Mouse (Mus musculus): Measurements from ENCODE around the gene Cd59a. TPM values are rescaled to one million over a fixed set of nuclear protein-coding genes. Genes with fewer than 3 reads are reported as not detected.
"Not testable (repeated sequence)": the region's sequence is repeated elsewhere in the genome, so short reads cannot be mapped to it uniquely, and the experiment has no call there.

Cd59a gene
- polyA plus RNA-seq, 1 experiment from 2014 or later = 21.3 TPM

- Histone ChIP-seq H3K9ac (replicated peaks; ENCODE audit: low read length) (no peak overlapping the region), H3K27ac (replicated peaks; ENCODE audit: low read depth, low read length) (no peak overlapping the region), H3K27me3 (ENCODE audit: control insufficient read depth, insufficient read depth, low read length) (no peaks in the 10 kb centered on the region), H3K9me3 (replicated peaks; ENCODE audit: control insufficient read depth, low read length) (no peaks in the 10 kb centered on the region), H3K4me1 (ENCODE audit: control insufficient read depth, insufficient read depth, low read length) (no peaks in the 10 kb centered on the region), H3K36me3 (replicated peaks; ENCODE audit: control insufficient read depth, insufficient read depth, low read depth, low read length) (no peaks in the 10 kb centered on the region), H3K4me3 (ENCODE audit: low read depth, low read length) (no peak overlapping the region), H3K4me2 (ENCODE audit: low read depth, low read length) (no peak overlapping the region)
- DNase-seq (ENCODE audit: low spot score) (no peak), ATAC-seq (replicated peaks; ENCODE audit: insufficient number of reproducible peaks, low FRiP score, low TSS enrichment, low read depth) (no peak)
- WGBS = 65% methylated on average over 2 of the region's 2 CpGs
Observed at GRCm38 (mm10) chr2:104109528-104109927, 13.9 kb downstream of the Cd59a start.

GRCm38 (mm10) chr2:104110031-104110430 lies 14.4 kb downstream of the Cd59a start:
- Histone ChIP-seq H3K9me3 (replicated peaks; ENCODE audit: control insufficient read depth, low read length) (no peaks in the 10 kb centered on the region), H3K9ac (replicated peaks; ENCODE audit: low read length) (no peak overlapping the region), H3K36me3 (replicated peaks; ENCODE audit: control insufficient read depth, insufficient read depth, low read depth, low read length) (no peaks in the 10 kb centered on the region), H3K4me2 (ENCODE audit: low read depth, low read length) (no peak overlapping the region), H3K27me3 (ENCODE audit: control insufficient read depth, insufficient read depth, low read length) (no peaks in the 10 kb centered on the region), H3K4me3 (ENCODE audit: low read depth, low read length) (no peak overlapping the region), H3K27ac (replicated peaks; ENCODE audit: low read depth, low read length) (no peak overlapping the region), H3K4me1 (ENCODE audit: control insufficient read depth, insufficient read depth, low read length) (no peaks in the 10 kb centered on the region)
- 89% methylated on average over 4 of the region's 4 CpGs for WGBS
- ATAC-seq (replicated peaks; ENCODE audit: insufficient number of reproducible peaks, low FRiP score, low TSS enrichment, low read depth) (no peak), DNase-seq (ENCODE audit: low spot score) (no peak)

- not testable (repeated sequence) for H3K4me2 ChIP-seq (ENCODE audit: low read depth, low read length); H3K36me3 ChIP-seq (replicated peaks; ENCODE audit: control insufficient read depth, insufficient read depth, low read depth, low read length); H3K9me3 ChIP-seq (replicated peaks; ENCODE audit: control insufficient read depth, low read length); H3K27ac ChIP-seq (replicated peaks; ENCODE audit: low read depth, low read length); ATAC-seq (replicated peaks; ENCODE audit: insufficient number of reproducible peaks, low FRiP score, low TSS enrichment, low read depth); H3K4me1 ChIP-seq (ENCODE audit: control insufficient read depth, insufficient read depth, low read length); DNase-seq (ENCODE audit: low spot score); H3K27me3 ChIP-seq (ENCODE audit: control insufficient read depth, insufficient read depth, low read length); H3K4me3 ChIP-seq (ENCODE audit: low read depth, low read length); H3K9ac ChIP-seq (replicated peaks; ENCODE audit: low read length)
- WGBS = no CpG with 5 or more reads among the region's 1 CpGs
Observed at GRCm38 (mm10) chr2:104111170-104111797, 15.7 kb downstream of the Cd59a start.

- not testable (repeated sequence) for H3K27ac ChIP-seq (replicated peaks; ENCODE audit: low read depth, low read length); H3K27me3 ChIP-seq (ENCODE audit: control insufficient read depth, insufficient read depth, low read length); DNase-seq (ENCODE audit: low spot score); H3K9ac ChIP-seq (replicated peaks; ENCODE audit: low read length); H3K36me3 ChIP-seq (replicated peaks; ENCODE audit: control insufficient read depth, insufficient read depth, low read depth, low read length); H3K4me2 ChIP-seq (ENCODE audit: low read depth, low read length); H3K4me1 ChIP-seq (ENCODE audit: control insufficient read depth, insufficient read depth, low read length); ATAC-seq (replicated peaks; ENCODE audit: insufficient number of reproducible peaks, low FRiP score, low TSS enrichment, low read depth); H3K9me3 ChIP-seq (replicated peaks; ENCODE audit: control insufficient read depth, low read length); H3K4me3 ChIP-seq (ENCODE audit: low read depth, low read length)
Observed at GRCm38 (mm10) chr2:104113563-104113962, 18.0 kb downstream of the Cd59a start.

GRCm38 (mm10) chr2:104114898-104115297 lies 19.3 kb downstream of the Cd59a start:
- ATAC-seq (replicated peaks; ENCODE audit: insufficient number of reproducible peaks, low FRiP score, low TSS enrichment, low read depth) = no peak
- 84% methylated on average over 3 of the region's 3 CpGs for WGBS
- Histone ChIP-seq H3K9me3 (replicated peaks; ENCODE audit: control insufficient read depth, low read length) (no peaks in the 10 kb centered on the region), H3K27me3 (ENCODE audit: control insufficient read depth, insufficient read depth, low read length) (no peaks in the 10 kb centered on the region), H3K4me2 (ENCODE audit: low read depth, low read length) (no peak overlapping the region), H3K4me1 (ENCODE audit: control insufficient read depth, insufficient read depth, low read length) (no peaks in the 10 kb centered on the region), H3K4me3 (ENCODE audit: low read depth, low read length) (no peak overlapping the region), H3K9ac (replicated peaks; ENCODE audit: low read length) (no peak overlapping the region), H3K27ac (replicated peaks; ENCODE audit: low read depth, low read length) (no peak overlapping the region), H3K36me3 (replicated peaks; ENCODE audit: control insufficient read depth, insufficient read depth, low read depth, low read length) (no peaks in the 10 kb centered on the region)
- no peak for DNase-seq (ENCODE audit: low spot score)

- H3K4me2 ChIP-seq (ENCODE audit: low read depth, low read length); H3K36me3 ChIP-seq (replicated peaks; ENCODE audit: control insufficient read depth, insufficient read depth, low read depth, low read length); H3K4me1 ChIP-seq (ENCODE audit: control insufficient read depth, insufficient read depth, low read length); ATAC-seq (replicated peaks; ENCODE audit: insufficient number of reproducible peaks, low FRiP score, low TSS enrichment, low read depth); H3K4me3 ChIP-seq (ENCODE audit: low read depth, low read length); H3K9ac ChIP-seq (replicated peaks; ENCODE audit: low read length); H3K27ac ChIP-seq (replicated peaks; ENCODE audit: low read depth, low read length); H3K27me3 ChIP-seq (ENCODE audit: control insufficient read depth, insufficient read depth, low read length); DNase-seq (ENCODE audit: low spot score); H3K9me3 ChIP-seq (replicated peaks; ENCODE audit: control insufficient read depth, low read length): not testable (repeated sequence)
Observed at GRCm38 (mm10) chr2:104117173-104117572, 21.6 kb downstream of the Cd59a start.

GRCm38 (mm10) chr2:104119097-104119496 lies 23.5 kb downstream of the Cd59a start:
- Histone ChIP-seq H3K27ac (replicated peaks; ENCODE audit: low read depth, low read length) (no peak overlapping the region), H3K36me3 (replicated peaks; ENCODE audit: control insufficient read depth, insufficient read depth, low read depth, low read length) (no peaks in the 10 kb centered on the region), H3K9ac (replicated peaks; ENCODE audit: low read length) (no peak overlapping the region), H3K4me2 (ENCODE audit: low read depth, low read length) (no peak overlapping the region), H3K9me3 (replicated peaks; ENCODE audit: control insufficient read depth, low read length) (no peaks in the 10 kb centered on the region), H3K27me3 (ENCODE audit: control insufficient read depth, insufficient read depth, low read length) (no peaks in the 10 kb centered on the region), H3K4me3 (ENCODE audit: low read depth, low read length) (no peak overlapping the region), H3K4me1 (ENCODE audit: control insufficient read depth, insufficient read depth, low read length) (no peaks in the 10 kb centered on the region)
- ATAC-seq (replicated peaks; ENCODE audit: insufficient number of reproducible peaks, low FRiP score, low TSS enrichment, low read depth) (no peak), DNase-seq (ENCODE audit: low spot score) (no peak)
- 84% methylated on average over 1 of the region's 1 CpGs for WGBS

GRCm38 (mm10) chr2:104120312-104120711 lies 24.7 kb downstream of the Cd59a start:
- Histone ChIP-seq H3K4me2 (ENCODE audit: low read depth, low read length) (no peak overlapping the region), H3K27me3 (ENCODE audit: control insufficient read depth, insufficient read depth, low read length) (no peaks in the 10 kb centered on the region), H3K4me3 (ENCODE audit: low read depth, low read length) (no peak overlapping the region), H3K36me3 (replicated peaks; ENCODE audit: control insufficient read depth, insufficient read depth, low read depth, low read length) (no peaks in the 10 kb centered on the region), H3K27ac (replicated peaks; ENCODE audit: low read depth, low read length) (no peak overlapping the region), H3K4me1 (ENCODE audit: control insufficient read depth, insufficient read depth, low read length) (no peaks in the 10 kb centered on the region), H3K9ac (replicated peaks; ENCODE audit: low read length) (no peak overlapping the region), H3K9me3 (replicated peaks; ENCODE audit: control insufficient read depth, low read length) (no peaks in the 10 kb centered on the region)
- ATAC-seq (replicated peaks; ENCODE audit: insufficient number of reproducible peaks, low FRiP score, low TSS enrichment, low read depth) (no peak), DNase-seq (ENCODE audit: low spot score) (no peak)
- 48% methylated on average over 6 of the region's 6 CpGs for WGBS

Measured in embryonic facial prominence, embryonic 11.5 days (tissue).